In the genomic region with DNA sequence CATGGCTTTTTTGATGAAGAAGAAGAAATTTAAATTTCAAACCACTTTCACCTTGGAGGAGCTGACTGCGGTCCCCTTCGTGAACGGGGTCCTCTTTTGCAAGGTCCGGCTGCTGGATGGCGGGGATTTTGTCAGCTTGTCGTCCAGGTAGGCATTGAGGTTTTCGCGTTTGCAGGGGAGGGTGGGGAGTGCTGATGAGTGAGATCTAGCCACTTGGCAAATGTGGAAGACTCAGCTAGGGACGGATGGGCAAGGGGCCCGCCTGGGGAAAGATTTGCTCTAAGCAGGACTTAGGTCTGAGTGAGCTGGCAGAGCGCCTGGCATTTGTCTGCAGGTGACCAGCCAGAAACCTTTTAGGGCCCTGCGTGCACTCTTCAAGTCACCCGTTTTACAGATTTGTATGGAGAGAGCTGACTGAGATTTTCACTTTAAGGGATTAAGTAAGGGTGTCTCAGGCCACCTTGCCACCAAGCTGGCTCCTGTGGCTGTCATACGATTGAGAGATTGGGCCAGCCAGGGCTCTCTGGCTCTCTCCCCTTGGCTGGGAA, we compare ENCODE assay signal across 8 mouse cellular contexts. TPM values are rescaled to one million over a fixed set of nuclear protein-coding genes. Genes with fewer than 3 reads are reported as not detected.
DNase-seq lines count a peak whose midpoint lies in the region; ATAC-seq and TF ChIP-seq lines count a peak whose summit lies in the region.

No protein-coding gene starts in this region.

- WGBS in heart, adult 2 months = 3% methylated on average over 14 of the region's 14 CpGs
- 2% methylated on average over 14 of the region's 14 CpGs for WGBS in embryonic facial prominence, embryonic 14.5 days
- WGBS in intestine, embryonic 14.5 days = 1% methylated on average over 14 of the region's 14 CpGs
- 2% methylated on average over 14 of the region's 14 CpGs for WGBS in liver, embryonic 16.5 days (ENCODE audit: insufficient replicate concordance)

- H3K4me3 ChIP-seq in heart, adult 2 months = peak overlapping the region; percentile 93
- peak overlapping the region; percentile 87 for H3K4me3 ChIP-seq in G1E (ENCODE audit: low read depth, low read length)
- H3K4me3 ChIP-seq in embryonic facial prominence, embryonic 14.5 days (ENCODE audit: low read depth, low read length) = peak overlapping the region; percentile 92
- peak overlapping the region; percentile 81 for H3K4me3 ChIP-seq in intestine, embryonic 14.5 days (ENCODE audit: low read depth, low read length)
- H3K4me3 ChIP-seq in liver, embryonic 16.5 days (ENCODE audit: low read depth, low read length) = peak overlapping the region; percentile 77

- H3K27ac ChIP-seq in heart, adult 2 months = peak overlapping the region; percentile 92
- peak overlapping the region; percentile 95 for H3K27ac ChIP-seq in embryonic facial prominence, embryonic 14.5 days (replicated peaks; ENCODE audit: low read depth, low read length)
- H3K27ac ChIP-seq in intestine, embryonic 14.5 days (ENCODE audit: low read depth) = no peak overlapping the region
- peak overlapping the region; percentile 74 for H3K27ac ChIP-seq in liver, embryonic 16.5 days (ENCODE audit: low read length)

- no peak for TF ChIP-seq CTCF in heart, adult 2 months (IDR thresholded peaks at IDR 0.05)
- TF ChIP-seq CTCF in G1E (IDR thresholded peaks at IDR 0.05; ENCODE audit: low read depth, low read length) = no peak

- peak overlapping the region; percentile 67 for H3K4me2 ChIP-seq in embryonic facial prominence, embryonic 14.5 days (ENCODE audit: low read depth, low read length)
- H3K4me2 ChIP-seq in intestine, embryonic 14.5 days (ENCODE audit: low read length) = peak overlapping the region; percentile 79
- peak overlapping the region; percentile 99 for H3K4me2 ChIP-seq in liver, embryonic 16.5 days (ENCODE audit: low read depth, low read length)

- H3K27me3 ChIP-seq in heart, adult 2 months (ENCODE audit: control insufficient read depth, insufficient read depth, low read length) = no peaks in the 10 kb centered on the region
- peaks cover 29% of the 10 kb centered on the region; the same call in 1 of the 2 replicates for H3K27me3 ChIP-seq in G1E (ENCODE audit: insufficient read depth, low read length)
- H3K27me3 ChIP-seq in embryonic facial prominence, embryonic 14.5 days (replicated peaks; ENCODE audit: control insufficient read depth, insufficient read depth, low read length) = no peaks in the 10 kb centered on the region
- H3K27me3 ChIP-seq in intestine, embryonic 14.5 days (replicated peaks; ENCODE audit: control insufficient read depth, insufficient read depth, low read length) = no peaks in the 10 kb centered on the region
- H3K27me3 ChIP-seq in liver, embryonic 16.5 days (ENCODE audit: control insufficient read depth, insufficient read depth, low read depth, low read length) = peaks cover 42% of the 10 kb centered on the region

- no peak for TF ChIP-seq EP300 in heart, adult 2 months (IDR thresholded peaks at IDR 0.05; ENCODE audit: insufficient read depth, low read depth, low read length)

- peak overlapping the region; percentile 75 for H3K9ac ChIP-seq in heart, adult 2 months (ENCODE audit: low read depth, low read length)
- peak overlapping the region; percentile 93 for H3K9ac ChIP-seq in embryonic facial prominence, embryonic 14.5 days (ENCODE audit: low read depth, low read length)
- H3K9ac ChIP-seq in intestine, embryonic 14.5 days (ENCODE audit: low read length) = peak overlapping the region; percentile 86
- H3K9ac ChIP-seq in liver, embryonic 16.5 days (ENCODE audit: low read depth, low read length) = peak overlapping the region; percentile 73

- intact Hi-C loops in heart, adult 2 months (cut with DNase I) = loop anchor here (2.0 kb wide), 1 partner anchor 21 kb away; no protein-coding TSS in a partner anchor
- intact Hi-C loops in heart, postnatal 25 days (cut with DNase I) = no loop called here

- H3K9me3 ChIP-seq in G1E (replicated peaks) = no peaks in the 10 kb centered on the region
- H3K9me3 ChIP-seq in embryonic facial prominence, embryonic 14.5 days (ENCODE audit: control insufficient read depth, low read length) = no peaks in the 10 kb centered on the region
- H3K9me3 ChIP-seq in intestine, embryonic 14.5 days (ENCODE audit: control insufficient read depth, low read length) = no peaks in the 10 kb centered on the region
- no peaks in the 10 kb centered on the region for H3K9me3 ChIP-seq in liver, embryonic 16.5 days (replicated peaks; ENCODE audit: control insufficient read depth, low read length)

- ATAC-seq in G1E (ENCODE audit: extremely low read depth, insufficient number of reproducible peaks, low FRiP score, poor library complexity, severe bottlenecking) = no peak
- ATAC-seq in embryonic facial prominence, embryonic 14.5 days (ENCODE audit: low read depth) = no peak
- ATAC-seq in intestine, embryonic 14.5 days (replicated peaks; ENCODE audit: low FRiP score, low TSS enrichment, low read depth) = no peak
- ATAC-seq in liver, embryonic 16.5 days (ENCODE audit: low read depth) = no peak

- peaks cover 15% of the 10 kb centered on the region for H3K4me1 ChIP-seq in heart, adult 2 months (ENCODE audit: control insufficient read depth, insufficient read depth, low read length)
- peaks cover 62% of the 10 kb centered on the region for H3K4me1 ChIP-seq in G1E (ENCODE audit: insufficient read depth, low read depth, low read length)
- H3K4me1 ChIP-seq in embryonic facial prominence, embryonic 14.5 days (ENCODE audit: control insufficient read depth, insufficient read depth, low read length) = peaks cover 45% of the 10 kb centered on the region
- peaks cover 42% of the 10 kb centered on the region for H3K4me1 ChIP-seq in intestine, embryonic 14.5 days (replicated peaks; ENCODE audit: control insufficient read depth, insufficient read depth, low read length)
- H3K4me1 ChIP-seq in liver, embryonic 16.5 days (ENCODE audit: control insufficient read depth, low read depth, low read length) = peaks cover 29% of the 10 kb centered on the region

- peak; percentile 49 to 52 for DNase-seq in heart, adult 2 months
- no peak for DNase-seq in heart, postnatal 25 days (ENCODE audit: low spot score)
- no peak for DNase-seq in G1E (ENCODE audit: low spot score)
- DNase-seq in embryonic facial prominence, embryonic 14.5 days (ENCODE audit: low spot score) = no peak
- DNase-seq in intestine, embryonic 14.5 days (ENCODE audit: low spot score) = peak; percentile 70
- DNase-seq in right cerebral cortex, postnatal 4 days = peak; percentile 46
- no peak for DNase-seq in urinary bladder, adult 2 months (ENCODE audit: low spot score)

- H3K79me2 ChIP-seq in heart, adult 2 months (replicated peaks; ENCODE audit: control insufficient read depth, insufficient read depth, low read length) = no peaks in the 10 kb centered on the region; the same call in none of the 2 replicates

- no peaks in the 10 kb centered on the region for H3K36me3 ChIP-seq in heart, adult 2 months (ENCODE audit: control insufficient read depth, insufficient read depth, low read length)
- peaks cover 28% of the 10 kb centered on the region for H3K36me3 ChIP-seq in G1E (replicated peaks)
- H3K36me3 ChIP-seq in embryonic facial prominence, embryonic 14.5 days (ENCODE audit: control insufficient read depth, insufficient read depth, low read length) = no peaks in the 10 kb centered on the region
- H3K36me3 ChIP-seq in intestine, embryonic 14.5 days (ENCODE audit: control insufficient read depth, insufficient read depth, low read length) = no peaks in the 10 kb centered on the region
- no peaks in the 10 kb centered on the region for H3K36me3 ChIP-seq in liver, embryonic 16.5 days (ENCODE audit: control insufficient read depth, insufficient read depth)

- no peak for TF ChIP-seq POLR2A in heart, adult 2 months (IDR thresholded peaks at IDR 0.05; ENCODE audit: insufficient read depth, low read depth, low read length)

RNA-seq across cellular contexts. Expression of gene Fam102a, which starts 1.0 kb away (rescaled TPM):
- total RNA-seq in heart, adult 2 months (2021) = 1 to 10 TPM; 7.0 to 7.1 TPM
- 9.2 and 10.6 TPM in 2 replicates for polyA plus RNA-seq in heart, adult 2 months (2012; rRNA removed)
- total RNA-seq in heart, postnatal 25 days (2021) = 1 to 10 TPM; 7.8 to 9.2 TPM
- total RNA-seq in G1E (2014; fragmentation: Nextera tagmentation) (33.6 and 35.0 TPM in 2 replicates), G1E (2017) (28.7 and 30.1 TPM in 2 replicates)
- 28.9 and 32.7 TPM in 2 replicates for polyA plus RNA-seq in G1E (2012)
- 16.3 and 19.2 TPM in 2 replicates for polyA plus RNA-seq in embryonic facial prominence, embryonic 14.5 days (2014; fragmentation: Nextera tagmentation; extraction: Ambion mirVana)
- 10.3 and 11.4 TPM in 2 replicates for polyA plus RNA-seq in intestine, embryonic 14.5 days (2014; fragmentation: Nextera tagmentation; extraction: Ambion mirVana)
- polyA plus RNA-seq in liver, embryonic 16.5 days (2015; fragmentation: Nextera tagmentation; extraction: Ambion mirVana) = 1.6 TPM in 2 replicates
- 17.1 and 25.9 TPM in 2 replicates for polyA plus RNA-seq in urinary bladder, adult 2 months (2012; rRNA removed)

RNA-seq across cellular contexts. Expression of gene Dpm2, which starts 34.5 kb away (rescaled TPM):
- 10 to 100 TPM; 17.4 to 18.0 TPM for total RNA-seq in heart, adult 2 months (2021)
- 65.3 and 69.2 TPM in 2 replicates for polyA plus RNA-seq in heart, adult 2 months (2012; rRNA removed)
- total RNA-seq in heart, postnatal 25 days (2021) = 10 to 100 TPM; 18.6 to 23.3 TPM
- total RNA-seq in G1E (2014; fragmentation: Nextera tagmentation) (74.6 and 85.4 TPM in 2 replicates), G1E (2017) (59.3 and 64.4 TPM in 2 replicates)
- polyA plus RNA-seq in G1E (2012) = 8.2 and 9.4 TPM in 2 replicates
- 107 and 110 TPM in 2 replicates for polyA plus RNA-seq in embryonic facial prominence, embryonic 14.5 days (2014; fragmentation: Nextera tagmentation; extraction: Ambion mirVana)
- polyA plus RNA-seq in intestine, embryonic 14.5 days (2014; fragmentation: Nextera tagmentation; extraction: Ambion mirVana) = 118 and 121 TPM in 2 replicates
- polyA plus RNA-seq in liver, embryonic 16.5 days (2015; fragmentation: Nextera tagmentation; extraction: Ambion mirVana) = 44.8 and 47.9 TPM in 2 replicates
- polyA plus RNA-seq in urinary bladder, adult 2 months (2012; rRNA removed) = 88.5 and 117 TPM in 2 replicates

RNA-seq across cellular contexts. Expression of gene Pip5kl1, which starts 38.4 kb away (rescaled TPM):
- not detected for total RNA-seq in heart, adult 2 months (2021)
- 0.25 TPM in 1 of 2 replicates, not detected in the other for polyA plus RNA-seq in heart, adult 2 months (2012; rRNA removed)
- total RNA-seq in heart, postnatal 25 days (2021) = not detected
- total RNA-seq in G1E (2014; fragmentation: Nextera tagmentation) = 1.0 TPM in 1 of 2 replicates, not detected in the other
- 0.71 and 1.0 TPM in 2 replicates for total RNA-seq in G1E (2017)
- polyA plus RNA-seq in G1E (2012) = 0.11 and 0.13 TPM in 2 replicates
- 0.38 and 1.1 TPM in 2 replicates for polyA plus RNA-seq in embryonic facial prominence, embryonic 14.5 days (2014; fragmentation: Nextera tagmentation; extraction: Ambion mirVana)
- polyA plus RNA-seq in intestine, embryonic 14.5 days (2014; fragmentation: Nextera tagmentation; extraction: Ambion mirVana) = 0.62 and 0.89 TPM in 2 replicates
- not detected in 2 replicates for polyA plus RNA-seq in liver, embryonic 16.5 days (2015; fragmentation: Nextera tagmentation; extraction: Ambion mirVana)
- 0.08 TPM in 1 of 2 replicates, not detected in the other for polyA plus RNA-seq in urinary bladder, adult 2 months (2012; rRNA removed)

RNA-seq across cellular contexts. Expression of gene 9430097D07Rik, which starts 39.3 kb away (rescaled TPM):
- total RNA-seq in heart, adult 2 months (2021) = not detected
- not detected in 2 replicates for polyA plus RNA-seq in heart, adult 2 months (2012; rRNA removed)
- total RNA-seq in heart, postnatal 25 days (2021) = not detected
- total RNA-seq in G1E (2014; fragmentation: Nextera tagmentation) = not detected in 2 replicates
- total RNA-seq in G1E (2017) = 0.11 TPM in 1 of 2 replicates, not detected in the other
- polyA plus RNA-seq in G1E (2012) = not detected in 2 replicates
- polyA plus RNA-seq in embryonic facial prominence, embryonic 14.5 days (2014; fragmentation: Nextera tagmentation; extraction: Ambion mirVana) = 0.13 and 0.18 TPM in 2 replicates
- polyA plus RNA-seq in intestine, embryonic 14.5 days (2014; fragmentation: Nextera tagmentation; extraction: Ambion mirVana) = 0.15 and 0.35 TPM in 2 replicates
- 0.06 TPM in 1 of 2 replicates, not detected in the other for polyA plus RNA-seq in liver, embryonic 16.5 days (2015; fragmentation: Nextera tagmentation; extraction: Ambion mirVana)
- 0.07 TPM in 1 of 2 replicates, not detected in the other for polyA plus RNA-seq in urinary bladder, adult 2 months (2012; rRNA removed)

RNA-seq across cellular contexts. Expression of gene St6galnac4, which starts 50.7 kb away (rescaled TPM):
- total RNA-seq in heart, adult 2 months (2021) = 10 to 100 TPM; 16.2 to 17.8 TPM
- 25.2 and 28.6 TPM in 2 replicates for polyA plus RNA-seq in heart, adult 2 months (2012; rRNA removed)
- 10 to 100 TPM; 17.7 to 21.4 TPM for total RNA-seq in heart, postnatal 25 days (2021)
- total RNA-seq in G1E (2014; fragmentation: Nextera tagmentation) (15.4 and 25.2 TPM in 2 replicates), G1E (2017) (6.7 and 8.1 TPM in 2 replicates)
- polyA plus RNA-seq in G1E (2012) = 20.8 and 24.4 TPM in 2 replicates
- polyA plus RNA-seq in embryonic facial prominence, embryonic 14.5 days (2014; fragmentation: Nextera tagmentation; extraction: Ambion mirVana) = 39.4 and 41.0 TPM in 2 replicates
- 15.5 and 20.3 TPM in 2 replicates for polyA plus RNA-seq in intestine, embryonic 14.5 days (2014; fragmentation: Nextera tagmentation; extraction: Ambion mirVana)
- 6.0 and 7.4 TPM in 2 replicates for polyA plus RNA-seq in liver, embryonic 16.5 days (2015; fragmentation: Nextera tagmentation; extraction: Ambion mirVana)
- 13.3 and 16.1 TPM in 2 replicates for polyA plus RNA-seq in urinary bladder, adult 2 months (2012; rRNA removed)

Comparison
In these comparisons a context has a peak if more than half of its experiments do, and no peak if none do; other contexts are left out.
1. DNase-seq: peak in heart, adult 2 months (2 of 2), intestine, embryonic 14.5 days (single experiment) and right cerebral cortex, postnatal 4 days (single experiment); none in heart, postnatal 25 days (single experiment), G1E (single experiment), embryonic facial prominence, embryonic 14.5 days (single experiment) and urinary bladder, adult 2 months (single experiment).
2. Peak in every context shown above with its lines, with median percentiles within 50 percentile points of each other: H3K4me3 ChIP-seq, H3K9ac ChIP-seq and H3K4me2 ChIP-seq.